Mouse (Mus musculus) liver, adult 2 months (tissue): ENCODE measurements around the gene Prkcd. TPM values are rescaled to one million over a fixed set of nuclear protein-coding genes. Genes with fewer than 3 reads are reported as not detected.

Source experiments
- DNase-seq: peaks from one replicate; pipeline ENCODE4 v3.0.0-alpha.2; 2011; ENCODE audit warnings: low read depth, low spot score; ENCODE audit errors: extremely low read depth
- H3K27ac ChIP-seq: fragments of 200-500 bp; replicated peaks from 2 replicates; pipeline ENCODE4 v1.5.1; 2012; ENCODE audit warnings: low read depth, mild to moderate bottlenecking, control low read depth, inconsistent platforms, low read length; ENCODE audit not compliant: insufficient read depth
- H3K27me3 ChIP-seq: fragments of 200-500 bp; 2 replicates; pipeline ENCODE4 v1.6.1; 2012; ENCODE audit warnings: mild to moderate bottlenecking, moderate library complexity, low read length, inconsistent platforms; ENCODE audit not compliant: control insufficient read depth, insufficient read depth
- H3K36me3 ChIP-seq: fragments of 200-500 bp; 2 replicates; pipeline ENCODE4 v1.6.1; 2012; ENCODE audit warnings: low read length, inconsistent platforms; ENCODE audit not compliant: control insufficient read depth, insufficient read depth
- H3K4me1 ChIP-seq: fragments of 200-500 bp; 2 replicates; pipeline ENCODE4 v1.6.1; 2011; ENCODE audit warnings: low read length; ENCODE audit not compliant: control insufficient read depth, insufficient read depth
- H3K4me3 ChIP-seq: fragments of 200-500 bp; 2 replicates; pipeline ENCODE4 v1.5.1; 2011; ENCODE audit warnings: low read depth, mild to moderate bottlenecking, control low read depth, low read length, moderate library complexity; ENCODE audit not compliant: insufficient read depth
- H3K79me2 ChIP-seq: fragments of 200-500 bp; 2 replicates; pipeline ENCODE4 v1.6.1; 2012; ENCODE audit warnings: inconsistent platforms, mild to moderate bottlenecking, low read length, moderate library complexity; ENCODE audit not compliant: control insufficient read depth, insufficient read depth
- H3K9ac ChIP-seq: fragments of 200-500 bp; 2 replicates; pipeline ENCODE4 v1.6.1; 2012; ENCODE audit warnings: low read depth, mild to moderate bottlenecking, control low read depth, inconsistent platforms, low read length
- CTCF ChIP-seq: fragments of 200-500 bp; IDR thresholded peaks from 2 replicates; pipeline ENCODE4 v1.5.1; 2011; ENCODE audit warnings: low read depth, low read length, control low read depth
- POLR2A ChIP-seq: fragments of 200-500 bp; IDR thresholded peaks from 2 replicates; pipeline ENCODE4 v1.6.1; 2011; ENCODE audit warnings: low read length, control low read depth; ENCODE audit not compliant: insufficient read depth; ENCODE audit errors: extremely low read depth
- WGBS: fragments of 180-500 bp; shearing (Covaris S2); methylation state at CpG from one replicate; pipeline ENCODE4 v1.1.7; 2018; 5-methylcytosine and 5-hydroxymethylcytosine counted together
- polyA plus RNA-seq: library from polyadenylated mRNA; depleted of rRNA; stranded (reverse); fragments of >200 nt; gene quantifications from 2 replicates; pipeline ENCODE4 v1.2.3, GENCODE M21; 2012
- total RNA-seq: library from RNA; depleted of rRNA; stranded (reverse); fragments of >200 nt; gene quantifications from 2 replicates; pipeline ENCODE4 v1.2.3, GENCODE M21; 2014

Prkcd gene
- total and polyA plus RNA-seq, 2 experiments: 7.7 to 14.9 TPM

DNA sequence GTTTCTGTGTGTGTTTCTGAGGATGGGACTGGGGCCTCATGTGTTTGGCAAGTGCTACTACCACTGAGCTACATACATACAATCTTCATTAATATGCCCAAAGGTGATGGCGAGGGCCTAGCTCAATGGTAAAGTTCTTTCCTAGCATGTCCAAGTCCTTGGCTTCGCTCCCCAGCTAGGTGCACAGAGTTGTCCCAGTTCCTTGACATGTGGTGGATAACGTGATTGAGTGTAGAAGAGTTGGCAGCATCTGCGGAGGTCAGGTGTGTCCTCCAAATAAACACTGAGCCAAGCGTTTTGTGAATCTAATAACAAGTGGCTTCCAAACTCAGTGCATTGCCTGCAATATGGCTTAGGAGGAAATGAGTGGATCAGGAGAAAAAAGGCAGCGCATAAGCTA is 59.7 kb downstream of the Prkcd start:
- DNase-seq: peak; percentile 94
- Histone ChIP-seq H3K4me1 (peaks cover 6% of the 10 kb centered on the region; the same call in 1 of the 2 replicates), H3K4me3 (no peak overlapping the region), H3K36me3 (peaks cover 29% of the 10 kb centered on the region), H3K9ac (no peak overlapping the region), H3K79me2 (no peaks in the 10 kb centered on the region), H3K27me3 (no peaks in the 10 kb centered on the region), H3K27ac (no peak overlapping the region)
- TF ChIP-seq CTCF (no peak), POLR2A (no peak)
- 37% methylated on average over 6 of the region's 6 CpGs for WGBS

DNA sequence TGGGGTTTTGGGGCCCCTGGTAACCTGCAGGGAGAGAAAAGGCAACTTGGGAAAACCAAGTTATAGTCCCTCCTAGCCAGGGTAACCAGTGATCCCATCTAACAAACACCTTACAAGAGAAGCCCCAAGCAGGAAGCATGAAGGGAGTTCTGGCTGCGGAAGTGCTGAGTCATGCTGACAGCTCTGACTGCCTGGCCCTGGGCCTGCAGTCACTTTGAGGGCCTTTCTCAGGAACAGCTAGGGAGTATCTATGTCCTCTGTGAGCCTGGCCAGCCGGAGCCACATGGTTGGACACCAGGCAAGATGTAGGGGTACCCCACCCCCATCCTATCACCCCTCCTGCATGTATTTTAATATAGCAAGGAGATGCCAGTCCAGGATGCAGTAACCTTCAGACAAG is 61.6 kb downstream of the Prkcd start:
- WGBS: 39% methylated on average over 2 of the region's 2 CpGs
- no peak overlapping the region for H3K4me3 ChIP-seq
- DNase-seq: peak; percentile 65
- H3K79me2 ChIP-seq: no peaks in the 10 kb centered on the region
- peak overlapping the region; percentile 28; the same call in 1 of the 2 replicates for H3K27ac ChIP-seq
- H3K36me3 ChIP-seq: peaks cover 28% of the 10 kb centered on the region
- no peak overlapping the region for H3K9ac ChIP-seq
- H3K27me3 ChIP-seq: no peaks in the 10 kb centered on the region
- TF ChIP-seq CTCF (no peak), POLR2A (no peak)
- peaks cover 3% of the 10 kb centered on the region; the same call in 1 of the 2 replicates for H3K4me1 ChIP-seq

DNA sequence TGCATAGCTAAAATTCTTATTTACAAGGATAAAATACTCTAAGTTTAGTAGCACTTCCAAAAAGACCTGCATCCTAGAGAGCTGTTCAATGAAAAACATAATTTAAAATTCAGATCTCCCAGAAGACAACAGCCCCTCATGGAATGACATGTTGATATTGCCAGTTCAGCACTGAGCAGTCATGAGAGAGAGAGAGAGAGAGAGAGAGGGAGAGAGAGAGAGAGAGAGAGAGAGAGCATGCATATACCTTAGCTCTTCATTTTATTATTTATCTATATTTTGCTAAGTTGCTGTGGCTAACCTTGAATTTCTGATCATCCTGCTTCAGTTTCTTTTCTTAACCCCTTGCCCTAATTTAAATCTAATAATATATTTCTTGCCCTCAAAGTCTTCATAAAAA is 63.7 kb downstream of the Prkcd start:
- Histone ChIP-seq H3K27me3 (no peaks in the 10 kb centered on the region), H3K4me3 (no peak overlapping the region), H3K4me1 (peaks cover 3% of the 10 kb centered on the region; the same call in 1 of the 2 replicates), H3K36me3 (peaks cover 16% of the 10 kb centered on the region; the same call in 1 of the 2 replicates), H3K79me2 (peaks cover 2% of the 10 kb centered on the region; the same call in 1 of the 2 replicates), H3K27ac (no peak overlapping the region), H3K9ac (no peak overlapping the region)
- TF ChIP-seq CTCF (no peak), POLR2A (no peak)
- DNase-seq: no peak

DNA sequence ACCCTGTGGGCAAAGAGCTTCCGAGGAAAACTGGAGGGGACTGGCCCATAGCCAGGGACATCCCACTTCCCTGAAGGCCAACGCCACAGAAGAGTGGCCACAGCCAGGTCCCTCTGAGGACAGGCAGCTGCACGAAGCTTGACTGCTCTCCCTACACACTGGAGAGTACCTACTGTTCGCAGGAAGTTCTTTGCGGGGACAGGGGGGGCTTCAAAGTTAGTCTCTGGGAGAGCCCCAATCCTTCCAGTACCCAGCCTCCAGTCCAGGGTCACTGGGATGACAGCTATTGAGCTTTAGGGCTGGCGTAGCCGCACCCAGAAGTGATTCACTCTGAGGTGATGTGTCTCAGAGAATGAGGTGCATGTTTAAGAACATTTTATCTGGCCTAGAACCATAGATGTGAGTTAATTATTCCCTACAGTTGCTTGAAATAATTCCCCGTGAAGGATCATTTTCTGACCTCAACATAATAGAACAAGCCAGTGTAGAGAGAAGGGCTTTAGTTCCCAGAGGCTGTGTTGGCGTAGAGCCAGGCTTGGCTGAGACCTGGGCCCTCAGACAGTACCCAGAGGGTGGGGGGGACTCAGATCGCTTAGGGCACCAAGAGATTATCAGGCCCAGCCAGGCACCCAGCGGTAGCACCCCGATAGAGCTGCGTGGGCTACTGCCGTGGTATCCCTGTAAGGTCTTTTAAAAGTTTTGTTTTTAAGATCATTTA is 64.4 kb downstream of the Prkcd start:
- peak; percentile 63 for DNase-seq
- Histone ChIP-seq H3K4me3 (no peak overlapping the region), H3K36me3 (peaks cover 16% of the 10 kb centered on the region; the same call in 1 of the 2 replicates), H3K27ac (no peak overlapping the region), H3K9ac (no peak overlapping the region), H3K4me1 (peaks cover 3% of the 10 kb centered on the region; the same call in 1 of the 2 replicates), H3K27me3 (no peaks in the 10 kb centered on the region), H3K79me2 (peaks cover 2% of the 10 kb centered on the region; the same call in 1 of the 2 replicates)
- 80% methylated on average over 14 of the region's 14 CpGs for WGBS
- TF ChIP-seq CTCF: no peak
- TF ChIP-seq POLR2A: no peak

- no peak overlapping the region for H3K9ac ChIP-seq
- peaks cover 2% of the 10 kb centered on the region; the same call in 1 of the 2 replicates for H3K79me2 ChIP-seq
- no peaks in the 10 kb centered on the region for H3K27me3 ChIP-seq
- H3K4me3 ChIP-seq: no peak overlapping the region
- 95% methylated on average over 13 of the region's 13 CpGs for WGBS
- H3K4me1 ChIP-seq: peaks cover 2% of the 10 kb centered on the region; the same call in 1 of the 2 replicates
- peaks cover 16% of the 10 kb centered on the region; the same call in 1 of the 2 replicates for H3K36me3 ChIP-seq
- H3K27ac ChIP-seq: no peak overlapping the region
- TF ChIP-seq CTCF: no peak
- no peak for TF ChIP-seq POLR2A
- DNase-seq: no peak
These were observed 65.1 kb downstream of the Prkcd start for GRCm38 (mm10) chr14:30560803-30561389.

DNA sequence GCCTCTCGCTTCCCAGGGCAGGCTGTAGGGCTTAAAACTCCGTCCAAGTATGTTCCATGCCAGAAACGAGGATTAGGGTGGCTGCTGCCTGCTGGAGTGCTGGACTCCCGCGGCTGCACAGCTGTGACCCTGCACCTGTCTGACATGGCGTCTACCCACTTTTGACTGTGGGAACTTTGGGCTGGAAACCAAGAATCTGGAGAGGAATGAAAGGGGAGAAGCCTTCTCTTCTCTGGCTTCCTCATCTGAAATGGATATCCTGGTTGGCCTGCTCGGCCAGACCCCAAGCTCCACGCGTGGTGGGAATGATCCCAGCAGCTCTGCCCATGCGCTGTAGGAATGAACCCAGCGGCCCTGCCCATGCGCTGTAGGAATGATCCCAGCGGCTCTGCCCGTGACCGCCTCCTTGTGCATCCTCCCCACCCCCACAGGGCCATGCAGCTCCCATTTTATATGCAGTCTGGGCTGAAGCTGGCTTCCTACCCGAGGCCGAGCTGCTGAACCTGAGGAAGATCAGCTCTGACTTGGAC is 66.6 kb downstream of the Prkcd start:
- Histone ChIP-seq H3K4me3 (no peak overlapping the region), H3K36me3 (peaks cover 16% of the 10 kb centered on the region; the same call in 1 of the 2 replicates), H3K27me3 (no peaks in the 10 kb centered on the region), H3K79me2 (peaks cover 2% of the 10 kb centered on the region; the same call in 1 of the 2 replicates), H3K9ac (no peak overlapping the region), H3K4me1 (no peaks in the 10 kb centered on the region), H3K27ac (no peak overlapping the region)
- TF ChIP-seq CTCF (no peak), POLR2A (no peak)
- DNase-seq: no peak
- WGBS: 93% methylated on average over 17 of the region's 17 CpGs
